Mouse (Mus musculus) telencephalon, adult 2 months (tissue): ENCODE results near the gene Rab3d.
A peak's percentile ranks its signal among the peaks of the same experiment; 100 is the strongest.

Experiments used
- DNase-seq: peaks from one replicate; pipeline ENCODE4 v3.0.0-alpha.2; 2011; ENCODE audit warnings: low read depth, low spot score

The Rab3d gene

DNA sequence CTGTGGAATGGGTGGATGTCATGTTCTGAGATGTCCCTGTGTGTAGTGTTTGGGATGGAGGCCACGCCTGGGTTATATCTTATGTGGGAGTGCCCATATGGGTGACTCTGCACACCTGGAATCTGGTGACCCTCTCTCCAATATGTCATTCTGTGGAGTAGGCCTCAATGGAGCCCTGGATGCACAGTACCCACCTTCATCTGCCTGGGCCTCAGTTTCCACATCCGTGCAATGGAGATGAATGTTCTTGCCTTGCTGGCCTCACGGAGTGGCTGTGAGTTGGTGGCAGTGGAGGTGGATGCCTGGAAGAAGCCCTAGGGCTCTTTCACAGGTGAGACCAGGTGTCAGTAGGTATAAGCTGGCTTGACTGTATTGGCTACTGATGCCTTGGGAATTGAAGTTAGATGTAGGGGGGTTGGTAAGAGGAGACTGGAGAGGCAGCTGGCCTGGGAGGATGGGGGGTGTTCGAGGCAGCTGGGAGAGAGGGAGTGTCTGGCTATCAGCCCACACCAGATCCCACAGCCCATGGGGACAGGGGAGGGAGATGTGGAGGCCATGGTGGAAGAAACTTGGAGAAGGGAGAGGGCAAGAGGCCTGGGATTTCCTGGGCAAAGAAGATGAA is 20.4 kb upstream of the Rab3d start:
- no peak for DNase-seq

DNA sequence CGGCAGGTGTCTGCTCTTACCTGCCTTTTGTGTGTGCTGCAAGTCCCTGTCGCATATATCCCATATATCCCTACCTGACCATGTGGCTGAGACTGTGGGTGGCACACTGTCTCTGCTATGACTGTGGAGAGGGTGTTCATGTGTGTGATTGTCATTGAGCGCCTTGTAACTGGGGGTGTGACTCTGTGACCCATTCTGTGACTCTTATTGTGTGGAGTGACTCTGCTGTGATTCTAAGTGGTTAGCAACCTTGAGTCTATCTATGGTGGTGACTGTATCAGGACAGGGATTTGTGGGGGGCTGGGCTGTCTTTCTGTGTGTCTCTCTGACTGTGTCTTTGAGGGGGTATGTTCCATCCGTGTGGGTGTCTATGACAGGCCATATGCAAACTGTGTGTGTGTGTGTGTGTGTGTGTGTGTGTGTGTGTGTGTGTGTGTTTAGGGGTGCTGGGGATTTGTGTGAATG is 19.8 kb upstream of the Rab3d start:
- no peak for DNase-seq

DNA sequence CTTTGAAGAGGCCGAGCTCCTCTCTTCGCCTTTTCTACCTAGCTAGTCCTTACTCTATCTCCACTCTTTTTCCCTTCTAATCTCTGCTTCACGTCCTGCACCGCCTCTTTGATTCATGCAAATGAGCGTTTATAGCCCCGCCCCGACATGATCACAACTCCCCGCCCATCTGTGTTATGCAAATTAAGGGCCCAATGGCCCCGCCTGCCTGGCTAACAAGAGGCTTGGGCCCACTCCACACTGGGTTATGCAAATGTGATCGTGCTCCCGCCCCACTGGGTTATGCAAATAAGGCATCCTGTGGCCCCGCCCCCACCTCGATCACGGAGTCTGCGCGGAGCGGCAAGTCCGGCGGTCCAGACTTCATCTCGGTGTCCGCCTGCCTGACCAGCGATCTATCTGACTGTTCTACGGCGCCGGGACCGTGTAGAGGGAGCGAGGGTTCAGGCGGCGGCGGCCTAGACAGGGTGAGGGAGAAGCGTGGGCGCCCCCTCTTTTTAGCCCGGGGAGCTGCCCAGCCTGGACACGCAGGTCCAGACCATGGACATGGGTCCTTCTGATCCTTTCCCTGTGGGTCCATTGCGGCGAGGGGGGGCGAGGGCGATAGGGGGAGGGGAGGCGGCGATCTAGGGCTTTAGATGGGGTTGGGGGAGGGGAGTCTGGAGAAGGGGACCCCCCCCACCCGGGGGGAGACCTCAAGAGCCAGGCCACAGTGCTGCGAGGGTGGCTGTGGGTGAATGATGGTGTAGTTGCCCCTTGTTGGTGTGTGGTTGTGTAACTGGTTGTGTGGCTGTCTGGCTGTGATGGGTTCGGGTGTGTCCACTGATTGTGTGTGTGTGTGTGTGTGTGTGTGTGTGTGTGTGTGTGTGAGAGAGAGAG is 18.9 kb upstream of the Rab3d start, which contains the start of gene Plppr2:
Gene Plppr2 (plus strand): TSS at position 342 of the 879 bp plus-strand sequence.
- DNase-seq: peak; percentile 97

DNA sequence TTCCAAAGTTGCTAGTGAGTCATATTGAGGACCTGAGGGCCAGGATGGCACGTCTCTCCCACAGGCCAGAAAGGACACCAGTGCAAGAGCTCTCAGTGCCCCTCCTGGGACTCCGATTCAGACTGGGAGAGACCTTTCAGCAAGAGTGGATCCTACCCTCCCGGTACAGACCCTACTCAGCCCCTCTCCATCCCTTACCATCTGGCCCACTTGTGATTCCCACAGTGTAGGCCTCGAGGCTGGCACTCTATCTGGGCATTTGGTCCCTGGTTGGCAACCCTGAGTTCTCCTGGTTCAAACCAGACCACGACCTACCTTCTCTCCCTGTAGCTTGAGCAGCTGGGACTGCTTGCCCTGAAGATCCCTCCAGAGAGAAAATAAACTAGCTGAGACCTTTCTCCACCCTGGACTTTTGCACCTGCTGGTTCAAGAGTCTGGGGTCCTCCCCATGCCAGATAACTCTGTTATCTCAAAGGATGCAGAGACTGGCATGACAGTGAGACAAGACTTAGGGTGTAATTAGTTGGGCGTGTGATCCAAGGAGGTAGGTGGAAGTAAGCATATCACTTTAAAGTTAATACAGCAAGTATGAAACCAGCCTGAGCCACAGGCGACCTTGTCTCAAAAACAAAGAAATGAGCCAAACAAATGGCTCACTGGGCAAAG is 17.6 kb upstream of the Rab3d start:
- no peak for DNase-seq

DNA sequence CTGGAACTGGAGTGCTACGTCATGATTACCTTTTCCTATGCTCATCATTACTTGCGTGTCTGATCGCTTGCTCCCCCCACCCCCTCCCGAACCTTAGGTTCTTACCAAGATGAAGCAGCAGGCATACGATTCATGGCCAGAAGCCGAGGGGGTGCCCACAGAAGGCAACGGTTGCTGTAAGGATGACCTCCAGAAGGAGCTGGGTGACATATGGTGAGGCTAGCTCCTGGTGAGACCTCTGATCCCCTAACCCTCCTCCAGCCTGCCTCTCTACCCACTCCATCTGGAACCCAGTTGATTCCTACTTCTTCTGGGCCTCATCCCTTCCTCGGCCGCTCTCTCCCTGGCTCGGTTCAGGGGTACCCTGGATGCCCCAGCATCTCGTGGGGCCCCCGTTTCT is 16.0 kb upstream of the Rab3d start:
- DNase-seq: no peak

DNA sequence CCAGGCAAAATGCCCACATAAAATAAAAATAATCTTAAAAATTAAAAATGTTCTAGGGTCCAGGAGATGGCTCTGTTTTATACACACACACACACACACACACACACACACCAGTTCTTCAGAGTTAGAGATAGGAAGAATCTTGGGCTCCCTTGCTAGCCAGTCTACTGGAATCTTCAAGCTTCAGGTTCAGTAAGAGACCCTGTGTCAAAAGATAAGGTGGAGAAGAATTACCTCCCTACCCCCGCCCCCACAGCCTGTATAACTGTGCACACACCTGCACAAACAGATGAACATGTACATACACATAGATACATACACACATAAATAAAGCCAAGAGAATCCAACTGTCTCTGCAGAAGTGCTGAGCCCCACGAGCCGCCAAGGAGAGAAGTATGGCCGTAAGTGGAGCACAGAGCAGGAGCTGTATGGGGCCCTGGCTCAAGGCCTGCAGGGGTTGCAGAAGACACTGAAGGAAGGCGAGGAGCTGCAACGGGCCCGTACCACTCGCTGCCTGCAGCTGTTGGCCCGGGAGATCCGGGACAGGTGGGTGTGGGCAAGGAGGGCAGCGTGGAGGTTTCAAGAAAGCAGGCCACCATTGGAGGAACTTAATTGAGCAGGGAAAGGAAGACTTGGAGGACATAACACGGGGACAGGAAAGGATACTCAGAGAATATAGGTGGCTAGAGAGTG is 14.6 kb upstream of the Rab3d start:
- no peak for DNase-seq

DNA sequence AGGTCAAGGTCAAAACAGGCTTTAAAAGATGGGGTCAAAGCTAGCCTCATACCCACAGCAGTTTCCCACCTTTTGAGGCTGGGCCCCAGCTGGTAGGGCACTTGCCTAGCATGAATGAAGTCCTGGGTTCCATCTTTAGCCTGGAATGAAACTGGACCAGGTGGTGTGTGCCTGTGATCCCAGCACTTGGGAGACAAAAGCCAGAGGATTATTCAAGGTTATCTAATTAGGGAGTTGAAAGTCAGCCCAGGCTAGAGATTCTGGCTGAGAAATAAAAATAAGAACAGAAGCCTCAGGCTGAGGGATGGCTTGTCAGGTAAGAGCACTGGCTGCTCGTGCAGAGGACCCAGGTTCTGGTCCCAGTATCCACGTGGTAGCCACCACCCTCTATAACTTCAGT is 14.0 kb upstream of the Rab3d start:
- DNase-seq: no peak

DNA sequence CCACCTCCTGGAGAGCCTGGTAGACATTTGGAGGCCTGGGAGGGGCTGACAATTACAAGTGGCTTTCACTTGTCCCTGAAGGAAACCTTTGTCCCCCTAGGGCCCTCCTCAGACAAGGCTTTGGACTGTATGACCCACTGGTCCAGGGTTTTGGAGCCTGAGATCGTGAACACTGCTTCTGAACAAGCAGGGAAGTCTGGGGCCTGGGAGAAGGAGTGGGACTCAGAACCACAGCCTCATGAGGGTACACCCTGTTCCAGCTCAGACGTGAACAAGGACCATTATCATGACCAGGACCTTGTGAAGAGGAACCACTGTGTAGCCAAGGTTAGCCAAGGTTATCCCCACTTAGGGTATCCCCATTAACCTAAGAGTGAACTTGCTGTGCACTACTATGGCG is 11.2 kb upstream of the Rab3d start:
- no peak for DNase-seq

DNA sequence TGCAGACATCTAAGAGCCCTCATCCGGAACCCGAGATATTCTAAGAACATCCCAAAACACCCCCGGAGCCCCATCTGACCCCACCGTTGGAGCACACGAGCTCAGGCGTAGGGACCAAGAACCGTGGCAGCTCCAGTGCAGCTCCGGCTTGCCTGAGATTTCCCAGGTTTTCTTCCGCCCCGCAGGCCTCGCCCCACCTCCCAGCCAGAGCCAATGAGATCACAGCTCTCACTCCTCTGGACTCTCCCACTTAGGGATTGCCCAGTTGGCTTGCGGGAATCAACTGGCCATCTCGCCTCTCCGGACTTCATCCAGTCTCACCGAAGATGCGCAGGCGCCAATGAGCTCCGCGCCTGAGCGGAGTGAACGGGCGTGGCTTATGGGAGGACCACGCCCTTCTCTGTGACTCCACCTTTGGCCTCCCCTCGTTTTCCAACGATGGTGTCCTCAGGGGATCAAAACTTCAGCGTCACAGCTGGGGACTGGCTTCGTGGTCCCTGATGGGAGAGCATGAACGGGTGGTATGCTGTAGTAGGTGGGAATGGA is 9.3 kb upstream of the Rab3d start, which contains the start of the genes Ccdc159 and Tmem205:
Gene Ccdc159 (plus strand): TSS at position 264 of the 546 bp plus-strand sequence.
Gene Tmem205 (minus strand): TSS at position 349 of the 546 bp plus-strand sequence.
- peak; percentile 98 for DNase-seq

DNA sequence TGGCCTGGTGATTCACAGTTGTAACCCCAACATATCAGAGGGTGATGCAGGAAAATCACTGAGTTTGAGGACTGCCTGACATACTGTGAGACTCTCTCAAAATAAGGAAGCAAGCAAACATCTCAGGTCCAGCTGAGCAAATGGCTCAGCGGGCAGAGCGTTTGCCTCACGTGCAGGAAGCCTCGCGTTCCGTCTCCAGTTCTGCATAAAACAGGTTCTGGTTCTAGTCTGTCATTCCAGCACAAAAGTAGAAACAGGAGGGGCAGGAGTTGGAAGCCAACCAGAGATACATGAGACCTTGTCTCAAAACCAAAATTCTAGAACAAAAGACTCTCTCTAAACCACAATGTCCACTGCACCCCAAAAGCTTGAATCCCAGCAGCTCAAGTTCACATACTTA is 8.8 kb upstream of the Rab3d start:
- no peak for DNase-seq

DNA sequence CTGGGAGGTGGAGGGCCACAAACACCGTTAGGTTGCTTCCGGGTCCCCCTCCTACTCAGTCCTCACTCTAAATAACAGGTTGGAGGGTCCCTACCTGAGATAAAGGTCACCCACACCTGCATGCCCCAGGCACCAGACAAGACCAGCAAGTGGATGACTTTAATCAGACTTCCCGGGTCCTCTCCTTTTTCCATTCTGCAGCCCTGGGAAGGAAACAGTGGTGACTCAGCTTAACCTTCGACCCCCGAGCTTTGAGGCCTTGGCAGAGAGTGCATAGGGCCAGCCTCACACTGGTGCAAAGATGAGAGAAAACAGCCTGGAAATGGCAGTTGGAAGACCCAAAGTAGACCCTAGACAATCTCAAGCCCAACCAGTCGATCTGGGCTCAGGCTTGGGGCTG is 8.2 kb upstream of the Rab3d start:
- DNase-seq: no peak

DNA sequence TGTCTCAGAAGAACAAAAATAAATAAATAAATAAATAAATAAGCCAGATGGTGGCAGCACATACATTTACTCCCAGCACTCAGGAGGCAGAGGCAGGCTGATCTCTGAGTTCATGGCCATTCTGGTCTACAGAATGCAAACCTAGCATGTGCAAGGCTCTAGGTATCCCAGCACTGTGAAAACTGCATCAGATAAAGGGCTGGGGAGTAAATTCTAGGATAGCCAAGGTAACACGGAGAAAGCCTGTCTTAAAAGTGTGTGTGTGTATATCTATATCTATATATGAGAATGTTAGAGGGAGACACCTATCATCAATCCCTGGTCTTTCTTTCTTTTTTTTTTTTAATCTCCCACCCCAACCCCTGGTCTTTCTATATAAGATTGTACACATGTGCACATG is 7.5 kb upstream of the Rab3d start:
- DNase-seq: no peak

DNA sequence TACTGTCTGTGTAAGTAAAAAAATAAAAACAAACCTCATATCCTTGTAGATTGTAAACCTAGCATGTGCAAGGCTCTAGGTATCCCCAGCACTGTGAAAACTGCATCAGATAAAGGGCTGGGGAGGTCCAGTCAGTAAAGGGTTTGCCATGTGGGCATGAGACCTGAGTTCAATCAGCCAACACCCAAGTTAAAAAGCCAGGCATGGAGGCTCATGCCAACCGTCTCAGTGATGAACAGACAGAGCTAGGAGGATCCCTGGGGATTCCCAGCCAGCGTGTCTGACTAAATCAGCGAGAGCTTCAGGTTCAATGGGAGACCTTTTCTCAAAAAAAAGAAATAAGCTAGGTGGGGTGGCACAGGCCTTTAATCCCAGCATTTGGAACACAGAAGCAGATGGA is 7.0 kb upstream of the Rab3d start:
- DNase-seq: no peak

DNA sequence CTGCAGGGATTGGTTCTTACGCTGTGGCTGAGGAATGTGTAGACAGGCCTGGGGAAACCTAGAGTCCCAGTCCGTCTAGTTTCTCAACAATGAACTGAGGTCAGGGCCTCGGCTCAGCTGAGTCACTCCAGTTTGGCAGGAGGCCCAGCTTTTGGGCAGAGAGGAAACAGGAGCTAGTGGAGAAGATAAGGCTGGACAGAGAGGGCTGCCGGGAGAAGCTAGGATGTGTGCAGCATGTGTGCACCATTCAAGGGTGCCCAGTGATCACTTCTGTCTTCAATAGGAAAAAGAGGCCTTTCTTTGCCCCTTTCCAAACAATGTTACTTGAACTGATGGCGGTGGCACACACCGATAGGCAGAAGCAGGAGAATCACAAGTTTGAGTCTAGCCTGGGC is 6.1 kb upstream of the Rab3d start:
- no peak for DNase-seq

DNA sequence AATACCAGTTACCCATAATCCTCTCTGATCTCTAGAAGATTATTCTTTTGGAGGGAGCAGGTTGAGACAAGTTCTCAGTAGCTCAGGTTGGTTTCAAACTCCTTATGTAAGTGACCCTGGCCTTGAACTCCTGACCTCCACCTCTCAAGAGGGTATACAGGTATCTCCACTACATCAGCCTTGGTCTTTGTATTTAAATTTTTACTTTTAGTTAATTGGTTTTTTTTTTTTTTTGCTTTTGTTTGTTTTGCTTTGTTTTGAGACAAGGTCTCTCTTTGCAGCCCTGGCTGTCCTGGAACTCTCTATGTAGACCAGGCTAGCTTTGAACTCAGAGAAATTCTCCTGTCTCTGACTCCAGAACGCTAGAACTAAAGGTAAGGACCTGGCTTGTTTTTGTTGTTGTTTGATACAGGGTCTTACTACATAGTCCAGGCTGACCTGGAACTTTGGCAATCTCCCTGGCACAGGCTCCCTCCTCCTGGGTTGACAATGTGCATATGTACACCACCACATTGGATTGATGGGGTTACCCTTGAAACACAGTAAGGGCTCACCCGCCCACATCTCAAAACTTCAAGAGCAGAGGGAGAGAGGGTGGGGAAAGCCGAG is 5.6 kb upstream of the Rab3d start:
- DNase-seq: no peak

DNA sequence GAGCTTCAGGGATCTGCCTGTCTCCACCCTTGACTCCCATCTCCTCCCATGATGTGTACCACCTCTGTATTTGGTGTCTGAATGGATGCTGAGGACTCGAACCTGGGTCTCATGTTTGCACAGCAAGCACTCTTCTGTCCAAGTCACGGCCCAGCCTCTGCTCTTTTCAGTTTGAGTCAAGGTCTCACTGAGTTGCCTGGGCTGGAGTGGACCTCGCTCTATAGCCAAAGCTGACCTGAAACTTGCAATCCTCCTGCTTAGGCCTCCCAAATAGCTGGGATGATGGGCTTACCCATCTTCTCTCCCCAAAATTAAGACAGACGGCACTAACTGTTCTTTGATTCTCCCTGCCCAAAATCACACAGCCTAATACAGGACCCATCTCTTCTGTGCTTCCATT is 5.0 kb upstream of the Rab3d start:
- DNase-seq: no peak

DNA sequence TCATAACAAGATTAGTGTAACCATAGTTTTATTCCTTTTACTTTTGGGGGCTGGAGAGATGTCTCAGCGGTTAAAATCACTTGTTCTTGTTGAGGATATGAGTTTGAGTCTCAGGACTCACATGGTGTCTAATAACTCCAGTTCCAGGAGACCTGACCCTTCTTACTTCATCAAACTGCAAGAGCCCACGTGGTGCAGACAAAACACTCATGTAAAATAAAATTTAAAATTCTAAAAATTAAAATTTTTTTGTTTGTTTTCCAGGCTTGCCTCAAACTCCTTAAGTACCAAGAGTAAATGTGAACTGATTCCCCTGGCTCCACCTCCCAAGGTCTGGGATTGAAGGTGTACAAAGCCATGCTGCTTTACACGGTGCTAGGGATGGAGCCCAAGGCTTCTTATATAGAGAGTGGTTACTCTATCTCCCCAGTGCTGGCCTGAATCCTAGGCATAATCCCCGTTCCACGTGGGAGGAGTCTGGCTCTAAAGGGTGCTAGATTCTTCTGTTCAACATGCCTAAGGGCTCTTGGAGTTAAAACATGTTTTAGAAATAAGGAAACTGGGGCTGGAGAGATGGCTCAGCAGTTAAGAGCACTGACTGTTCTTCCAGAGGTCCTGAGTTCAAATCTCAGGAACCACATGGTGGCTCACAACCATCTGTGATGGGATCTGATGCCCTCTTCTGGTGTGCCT is 846 bp upstream of the Rab3d start:
- DNase-seq: peak; percentile 42

DNA sequence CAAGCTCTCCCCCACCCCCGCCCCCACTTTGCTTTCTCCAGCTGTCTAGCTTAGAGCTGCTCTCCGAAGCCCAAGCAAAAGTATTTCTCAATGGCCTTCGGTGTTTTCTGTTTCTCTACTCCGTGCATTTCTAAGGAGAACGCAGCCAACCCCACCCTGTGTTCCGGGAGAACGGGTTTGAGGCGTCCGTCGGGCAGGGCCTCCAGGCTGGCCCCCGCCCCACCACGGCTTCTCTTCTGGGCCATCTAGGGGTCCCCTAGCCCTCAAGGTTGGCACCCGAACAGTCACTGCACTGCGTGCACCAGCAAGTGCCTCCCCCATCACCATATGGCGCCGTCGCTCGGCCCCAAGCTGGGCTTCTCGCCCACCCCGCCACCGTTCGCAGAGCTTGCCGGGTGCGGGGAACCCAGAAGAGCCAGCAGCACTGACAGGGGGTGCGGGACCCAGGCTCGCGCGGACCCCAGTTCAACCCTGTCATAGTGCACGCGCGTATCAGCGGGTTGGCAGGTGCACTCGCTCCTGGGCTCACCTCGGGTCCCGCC is 428 bp downstream of the Rab3d start:
- peak; percentile 80 for DNase-seq

DNA sequence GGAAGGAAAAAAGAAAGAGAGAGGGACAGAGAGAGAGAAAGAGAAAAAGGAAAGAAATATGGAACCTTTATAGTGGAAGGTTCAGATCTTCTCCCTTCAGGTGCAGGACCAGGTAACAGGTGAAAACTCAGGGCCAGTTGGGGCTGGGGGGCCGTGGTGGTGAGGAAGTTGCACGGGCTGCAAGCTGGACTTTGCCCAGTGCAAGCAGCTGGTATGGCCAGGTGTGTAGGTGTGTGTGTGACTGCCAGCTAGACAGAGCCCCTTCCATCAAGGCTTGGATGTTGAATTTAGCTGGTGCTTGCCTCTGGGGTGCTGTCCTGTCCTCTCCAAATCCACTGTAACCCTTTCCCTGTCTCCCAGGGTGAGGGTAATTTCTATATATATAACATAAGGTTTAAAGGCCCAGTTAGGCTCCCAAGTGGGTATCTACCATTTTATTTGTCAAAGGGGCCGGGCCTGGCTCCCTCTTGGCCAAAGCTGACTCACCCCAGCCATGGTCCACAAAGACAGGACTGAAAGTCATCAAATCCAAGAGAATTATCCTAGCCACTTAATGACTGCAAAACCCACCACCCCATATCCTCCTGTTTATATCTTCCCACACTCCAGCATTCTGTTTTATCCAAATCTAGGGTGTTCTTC is 1.0 kb downstream of the Rab3d start:
- DNase-seq: no peak
